Mouse (Mus musculus) intestine, embryonic 16.5 days (tissue): ENCODE measurements around the gene Gm960. TPM values are rescaled to one million over a fixed set of nuclear protein-coding genes. Genes with fewer than 3 reads are reported as not detected.

ENCODE experiments used
- ATAC-seq: fragments of 200-750 bp; cut with Nextera tagmentation; 2 replicates; pipeline ENCODE4 v1.8.0; 2017; ENCODE audit warnings: moderate TSS enrichment, moderate library complexity
- H3K27ac ChIP-seq: fragments of 300-500 bp; sonication (generic); 2 replicates; pipeline ENCODE4 v1.5.1; 2014; ENCODE audit warnings: mild to moderate bottlenecking, low read length
- H3K27me3 ChIP-seq: fragments of 300-500 bp; sonication (generic); replicated peaks from 2 replicates; pipeline ENCODE4 v1.6.1; 2014; ENCODE audit warnings: low read length, control low read depth, mixed read lengths; ENCODE audit not compliant: control insufficient read depth, insufficient read depth
- H3K36me3 ChIP-seq: fragments of 300-500 bp; sonication (generic); 2 replicates; pipeline ENCODE4 v1.6.1; 2014; ENCODE audit warnings: low read length, control low read depth; ENCODE audit not compliant: control insufficient read depth, insufficient read depth
- H3K4me1 ChIP-seq: fragments of 300-500 bp; sonication (generic); 2 replicates; pipeline ENCODE4 v1.6.1; 2014; ENCODE audit warnings: low read length, control low read depth, mixed read lengths; ENCODE audit not compliant: control insufficient read depth, insufficient read depth
- H3K4me2 ChIP-seq: fragments of 300-500 bp; sonication (generic); 2 replicates; pipeline ENCODE4 v1.6.1; 2014; ENCODE audit warnings: low read depth, low read length, control low read depth
- H3K4me3 ChIP-seq: fragments of 300-500 bp; sonication (generic); 2 replicates; pipeline ENCODE4 v1.5.1; 2014; ENCODE audit warnings: mild to moderate bottlenecking, low read length
- H3K9ac ChIP-seq: fragments of 300-500 bp; sonication (generic); 2 replicates; pipeline ENCODE4 v1.6.1; 2014; ENCODE audit warnings: low read depth, low read length
- H3K9me3 ChIP-seq: fragments of 300-500 bp; sonication (generic); 2 replicates; pipeline ENCODE4 v1.6.1; 2016; ENCODE audit warnings: low read length, control low read depth; ENCODE audit not compliant: control insufficient read depth
- WGBS: fragments of 180-500 bp; shearing (Covaris S2); extraction: QIAGEN DNeasy Blood & Tissue Kit; methylation state at CpG from one replicate; pipeline ENCODE4 v1.1.7; 2014; 5-methylcytosine and 5-hydroxymethylcytosine counted together
- polyA plus RNA-seq: library from polyadenylated mRNA; unstranded; fragments of >200 nt; fragmentation: Nextera tagmentation; extraction: Ambion mirVana; gene quantifications from 2 replicates; pipeline ENCODE4 v1.2.1, GENCODE M21; 2015

Gm960 gene
- polyA plus RNA-seq, 1 experiment from 2014 or later = 2.1 TPM

DNA sequence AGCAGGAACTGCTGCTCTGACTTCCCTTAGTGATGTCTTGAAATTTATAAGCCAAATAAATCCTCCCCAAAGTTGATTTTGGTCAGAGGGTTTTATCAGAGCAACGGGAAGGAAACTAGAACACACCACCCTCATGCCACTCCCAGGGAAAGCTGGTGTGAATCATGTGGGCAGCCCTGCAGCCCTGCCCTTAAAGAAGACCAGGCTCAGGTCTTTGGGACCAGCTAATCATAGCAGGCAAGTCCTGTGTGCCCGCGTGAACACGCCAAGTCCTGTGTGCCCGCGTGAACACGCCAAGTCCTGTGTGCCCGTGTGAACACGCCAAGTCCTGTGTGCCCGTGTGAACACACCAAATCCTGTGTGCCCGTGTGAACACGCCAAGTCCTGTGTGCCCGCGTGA lies 18.3 kb upstream of the Gm960 start:
- Histone ChIP-seq H3K36me3 (no peaks in the 10 kb centered on the region), H3K9ac (no peak overlapping the region), H3K9me3 (no peaks in the 10 kb centered on the region), H3K4me3 (no peak overlapping the region), H3K4me2 (no peak overlapping the region), H3K27ac (no peak overlapping the region), H3K27me3 (peaks cover 24% of the 10 kb centered on the region), H3K4me1 (peaks cover 11% of the 10 kb centered on the region; the same call in 1 of the 2 replicates)
- WGBS = 94% methylated on average over 14 of the region's 14 CpGs
- no peak for ATAC-seq

DNA sequence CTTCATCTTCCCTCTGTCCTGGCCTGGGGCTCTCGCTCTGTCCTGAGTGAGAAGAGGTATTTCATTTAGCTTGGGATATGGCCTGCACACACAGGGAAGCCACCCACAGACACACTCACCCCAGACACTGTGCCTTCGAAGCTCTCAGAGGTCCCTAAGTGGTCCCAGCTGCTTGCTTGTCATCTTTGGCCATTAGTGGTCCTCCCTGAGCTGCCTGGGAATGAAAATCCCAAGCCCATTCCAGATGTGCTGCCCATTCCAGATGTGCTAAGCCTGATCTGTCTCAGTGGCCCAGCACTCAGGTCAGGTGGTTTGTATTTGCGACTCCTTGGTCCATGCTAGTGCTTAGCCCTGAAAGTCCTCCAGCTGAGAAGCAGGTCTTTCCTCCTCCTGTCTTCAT lies 15.4 kb upstream of the Gm960 start:
- peaks cover 43% of the 10 kb centered on the region for H3K27me3 ChIP-seq

DNA sequence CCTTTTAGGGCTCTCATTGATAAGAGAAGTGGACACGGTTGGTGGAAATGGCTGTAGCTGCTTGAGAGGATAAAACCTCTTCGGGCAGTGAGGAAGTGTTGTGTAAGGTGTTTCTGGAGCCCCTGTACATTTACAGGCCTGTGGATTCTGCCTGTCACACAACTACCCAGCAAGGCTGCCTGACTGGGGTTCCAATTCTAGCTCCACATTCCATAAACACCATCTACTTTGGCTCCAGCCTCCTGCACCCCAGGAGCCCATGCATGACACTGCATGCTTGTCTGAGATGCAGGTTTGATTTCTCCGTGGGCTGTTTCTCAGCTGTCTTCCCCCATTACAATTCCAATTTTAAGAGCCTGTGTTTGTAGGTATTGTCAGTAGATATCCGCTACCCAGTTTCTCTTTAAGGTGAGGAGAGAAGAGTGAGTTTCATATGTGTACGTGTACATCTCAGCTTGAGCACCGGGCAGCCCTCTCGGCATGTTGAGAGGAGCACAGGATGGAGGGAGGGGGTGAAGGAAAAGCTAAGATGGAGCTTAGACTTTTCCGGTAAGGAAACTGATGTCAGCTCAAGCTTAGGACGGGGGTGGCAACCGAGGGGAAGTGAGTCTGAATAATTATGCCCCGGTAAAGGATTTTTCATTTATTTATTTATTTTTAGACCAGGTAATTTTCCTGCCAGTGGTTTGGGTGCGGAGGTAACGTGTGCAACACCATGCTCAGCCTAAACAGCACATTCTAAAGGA lies 14.5 kb upstream of the Gm960 start:
- H3K27me3 ChIP-seq = peaks cover 43% of the 10 kb centered on the region
- H3K4me2 ChIP-seq = peak overlapping the region; percentile 86
- peaks cover 6% of the 10 kb centered on the region; the same call in 1 of the 2 replicates for H3K4me1 ChIP-seq
- no peaks in the 10 kb centered on the region for H3K36me3 ChIP-seq
- WGBS = 50% methylated on average over 13 of the region's 13 CpGs
- peak overlapping the region; percentile 45; the same call in 1 of the 2 replicates for H3K9ac ChIP-seq
- peak overlapping the region; percentile 49 for H3K4me3 ChIP-seq
- ATAC-seq = no peak
- no peaks in the 10 kb centered on the region for H3K9me3 ChIP-seq
- no peak overlapping the region for H3K27ac ChIP-seq

More for the DNA sequence above, 15.4 kb upstream of the Gm960 start:
- ATAC-seq = no peak
- H3K9me3 ChIP-seq = no peaks in the 10 kb centered on the region
- H3K4me3 ChIP-seq = no peak overlapping the region
- no peak overlapping the region for H3K4me2 ChIP-seq
- no peak overlapping the region for H3K27ac ChIP-seq
- WGBS = 73% methylated on average over 3 of the region's 3 CpGs
- no peak overlapping the region for H3K9ac ChIP-seq
- H3K36me3 ChIP-seq = no peaks in the 10 kb centered on the region
- H3K4me1 ChIP-seq = peaks cover 6% of the 10 kb centered on the region; the same call in 1 of the 2 replicates

GRCm38 (mm10) chr19:4712156-4712780 lies 13.8 kb upstream of the Gm960 start:
- Histone ChIP-seq H3K9ac (peak overlapping the region; percentile 45), H3K9me3 (no peaks in the 10 kb centered on the region), H3K4me2 (peak overlapping the region; percentile 86), H3K27me3 (peaks cover 43% of the 10 kb centered on the region), H3K4me3 (peak overlapping the region; percentile 49), H3K36me3 (no peaks in the 10 kb centered on the region), H3K27ac (no peak overlapping the region), H3K4me1 (peaks cover 6% of the 10 kb centered on the region; the same call in 1 of the 2 replicates)
- no peak for ATAC-seq
- under 1% methylated on average over 60 of the region's 60 CpGs for WGBS

GRCm38 (mm10) chr19:4711601-4712155 lies 13.2 kb upstream of the Gm960 start:
- peaks cover 6% of the 10 kb centered on the region; the same call in 1 of the 2 replicates for H3K4me1 ChIP-seq
- no peak overlapping the region for H3K27ac ChIP-seq
- H3K9ac ChIP-seq = peak overlapping the region; percentile 45
- H3K4me2 ChIP-seq = peak overlapping the region; percentile 86
- 2% methylated on average over 58 of the region's 65 CpGs for WGBS
- H3K36me3 ChIP-seq = no peaks in the 10 kb centered on the region
- no peaks in the 10 kb centered on the region for H3K9me3 ChIP-seq
- peak overlapping the region; percentile 49 for H3K4me3 ChIP-seq
- peak; percentile 28; the same call in 1 of the 2 replicates for ATAC-seq
- H3K27me3 ChIP-seq = peaks cover 43% of the 10 kb centered on the region

GRCm38 (mm10) chr19:4711098-4711600 lies 12.7 kb upstream of the Gm960 start, which contains the start of gene Sptbn2:
Gene Sptbn2 (plus strand): TSS chr19:4711167.
- H3K4me3 ChIP-seq = peak within 1 kb of the TSS; percentile 49
- no peaks in the 10 kb centered on the region for H3K9me3 ChIP-seq
- H3K27ac ChIP-seq = no peak within 1 kb of the TSS
- whole genome bisulfite sequencing = 15% methylated on average over 13 of the region's 13 CpGs
- no peak for ATAC-seq
- no peaks in the 10 kb centered on the region for H3K36me3 ChIP-seq
- peaks cover 6% of the 10 kb centered on the region; the same call in 1 of the 2 replicates for H3K4me1 ChIP-seq
- peaks cover 43% of the 10 kb centered on the region for H3K27me3 ChIP-seq
- H3K4me2 ChIP-seq = peak within 1 kb of the TSS; percentile 86
- H3K9ac ChIP-seq = peak within 1 kb of the TSS; percentile 45

DNA sequence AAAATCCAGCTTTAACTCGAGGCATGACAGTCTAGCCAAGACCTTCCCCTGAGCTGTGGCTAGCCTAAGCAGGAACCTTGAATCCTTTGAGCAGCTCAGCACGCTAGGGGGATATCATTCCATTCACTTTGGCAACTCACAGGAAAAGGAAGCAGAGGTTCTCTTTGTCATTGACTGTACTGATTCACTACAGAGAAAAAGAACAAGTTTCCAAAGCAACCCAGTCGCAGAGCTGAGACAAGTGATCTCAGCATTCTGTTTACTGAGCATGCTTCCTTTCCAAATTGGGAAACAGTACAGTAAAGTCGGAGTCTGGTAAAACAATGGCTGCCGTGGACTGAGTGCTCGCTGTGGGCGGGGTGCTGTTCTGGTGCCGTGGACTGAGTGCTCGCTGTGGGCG lies 10.3 kb upstream of the Gm960 start:
- Histone ChIP-seq H3K27me3 (peaks cover 35% of the 10 kb centered on the region), H3K36me3 (no peaks in the 10 kb centered on the region), H3K27ac (no peak overlapping the region), H3K4me1 (peaks cover 6% of the 10 kb centered on the region; the same call in 1 of the 2 replicates), H3K9me3 (no peaks in the 10 kb centered on the region), H3K4me3 (no peak overlapping the region), H3K9ac (no peak overlapping the region), H3K4me2 (no peak overlapping the region)
- ATAC-seq = no peak
- WGBS = 74% methylated on average over 10 of the region's 10 CpGs

- Histone ChIP-seq H3K4me1 (peaks cover 4% of the 10 kb centered on the region), H3K9ac (no peak overlapping the region), H3K27ac (no peak overlapping the region), H3K36me3 (no peaks in the 10 kb centered on the region), H3K9me3 (no peaks in the 10 kb centered on the region), H3K4me3 (no peak overlapping the region), H3K27me3 (peaks cover 23% of the 10 kb centered on the region), H3K4me2 (no peak overlapping the region)
- WGBS = 50% methylated on average over 7 of the region's 7 CpGs
- no peak for ATAC-seq
Measured at GRCm38 (mm10) chr19:4701221-4701620, 2.8 kb upstream of the Gm960 start.

GRCm38 (mm10) chr19:4700656-4701055 lies 2.2 kb upstream of the Gm960 start:
- 65% methylated on average over 8 of the region's 8 CpGs for WGBS
- H3K4me1 ChIP-seq = peaks cover 4% of the 10 kb centered on the region
- no peak overlapping the region for H3K9ac ChIP-seq
- H3K9me3 ChIP-seq = no peaks in the 10 kb centered on the region
- H3K27me3 ChIP-seq = peaks cover 23% of the 10 kb centered on the region
- H3K36me3 ChIP-seq = no peaks in the 10 kb centered on the region
- ATAC-seq = no peak
- no peak overlapping the region for H3K4me2 ChIP-seq
- no peak overlapping the region for H3K4me3 ChIP-seq
- H3K27ac ChIP-seq = no peak overlapping the region
